Mouse (Mus musculus) liver, embryonic 11.5 days (tissue): ENCODE measurements around the gene Mospd2. TPM values are rescaled to one million over a fixed set of nuclear protein-coding genes. Genes with fewer than 3 reads are reported as not detected.

Source experiments
- ATAC-seq: fragments of 200-750 bp; cut with Nextera tagmentation; replicated peaks from 2 replicates; pipeline ENCODE4 v1.8.0; 2017; ENCODE audit warnings: moderate number of reproducible peaks, mild to moderate bottlenecking, moderate TSS enrichment, moderate library complexity; ENCODE audit not compliant: low FRiP score
- DNase-seq: peaks from one replicate; pipeline ENCODE4 v3.0.0-alpha.2; 2017; ENCODE audit warnings: low spot score
- H3K27ac ChIP-seq: fragments of 300-500 bp; sonication (generic); 2 replicates; pipeline ENCODE4 v1.5.1; 2014; ENCODE audit warnings: mild to moderate bottlenecking, low read depth, low read length, control low read depth
- H3K27me3 ChIP-seq: fragments of 300-500 bp; sonication (generic); replicated peaks from 2 replicates; pipeline ENCODE4 v1.6.1; 2014; ENCODE audit warnings: low read length, mixed read lengths; ENCODE audit not compliant: control insufficient read depth, insufficient read depth
- H3K36me3 ChIP-seq: fragments of 300-500 bp; sonication (generic); 2 replicates; pipeline ENCODE4 v1.6.1; 2014; ENCODE audit warnings: mild to moderate bottlenecking, low read length, moderate library complexity, mixed read lengths; ENCODE audit not compliant: control insufficient read depth, insufficient read depth
- H3K4me1 ChIP-seq: fragments of 300-500 bp; sonication (generic); replicated peaks from 2 replicates; pipeline ENCODE4 v1.6.1; 2014; ENCODE audit warnings: low read length, mixed read lengths; ENCODE audit not compliant: control insufficient read depth, insufficient read depth
- H3K4me2 ChIP-seq: fragments of 300-500 bp; sonication (generic); 2 replicates; pipeline ENCODE4 v1.6.1; 2014; ENCODE audit warnings: mild to moderate bottlenecking, control low read depth, moderate library complexity
- H3K4me3 ChIP-seq: fragments of 300-500 bp; sonication (generic); 2 replicates; pipeline ENCODE4 v1.5.1; 2014; ENCODE audit warnings: low read depth, low read length, control low read depth
- H3K9ac ChIP-seq: fragments of 300-500 bp; sonication (generic); 2 replicates; pipeline ENCODE4 v1.6.1; 2014; ENCODE audit warnings: low read depth, low read length, control low read depth
- H3K9me3 ChIP-seq: fragments of 300-500 bp; sonication (generic); 2 replicates; pipeline ENCODE4 v1.6.1; 2016; ENCODE audit warnings: low read length, inconsistent platforms, mixed read lengths; ENCODE audit not compliant: control insufficient read depth
- WGBS: fragments of 180-500 bp; shearing (Covaris S2); extraction: QIAGEN DNeasy Blood & Tissue Kit; methylation state at CpG from one replicate; pipeline ENCODE4 v1.1.7; 2014; 5-methylcytosine and 5-hydroxymethylcytosine counted together
- polyA plus RNA-seq: library from polyadenylated mRNA; unstranded; fragments of >200 nt; fragmentation: Nextera tagmentation; extraction: Ambion mirVana; gene quantifications from 2 replicates; pipeline ENCODE4 v1.2.1, GENCODE M21; 2014

The Mospd2 gene
- polyA plus RNA-seq, 1 experiment from 2014 or later: 11.5 TPM

DNA sequence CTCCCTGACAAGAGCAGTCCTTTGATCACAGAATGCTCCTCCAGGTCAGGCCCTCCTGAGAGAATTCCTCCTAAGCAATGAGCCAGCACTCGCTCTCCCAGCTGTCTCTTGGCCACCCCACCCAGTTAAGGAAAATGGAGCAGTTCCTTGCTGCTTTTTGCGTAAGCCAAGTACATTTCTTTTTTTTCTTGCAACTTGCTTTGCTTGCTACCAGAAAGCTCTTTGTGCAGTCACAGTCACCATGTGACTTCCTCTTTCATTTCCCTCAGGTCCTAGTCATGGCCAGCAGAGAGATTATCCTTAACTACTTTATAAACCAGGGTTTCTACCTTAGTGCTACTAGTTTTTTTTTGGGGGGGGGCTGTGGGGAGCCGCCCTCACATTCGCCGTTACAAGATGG lies 38.6 kb downstream of the Mospd2 start:
- Histone ChIP-seq H3K4me3 (no peak overlapping the region), H3K4me1 (no peaks in the 10 kb centered on the region), H3K4me2 (no peak overlapping the region), H3K27me3 (no peaks in the 10 kb centered on the region), H3K9me3 (no peaks in the 10 kb centered on the region), H3K27ac (no peak overlapping the region), H3K36me3 (0 out of 2 replicates have a peak, but pooled peaks cover 2% of the 10 kb centered on the region), H3K9ac (no peak overlapping the region)
- ATAC-seq (no peak), DNase-seq (no peak)
- WGBS: 92% methylated on average over 5 of the region's 5 CpGs

DNA sequence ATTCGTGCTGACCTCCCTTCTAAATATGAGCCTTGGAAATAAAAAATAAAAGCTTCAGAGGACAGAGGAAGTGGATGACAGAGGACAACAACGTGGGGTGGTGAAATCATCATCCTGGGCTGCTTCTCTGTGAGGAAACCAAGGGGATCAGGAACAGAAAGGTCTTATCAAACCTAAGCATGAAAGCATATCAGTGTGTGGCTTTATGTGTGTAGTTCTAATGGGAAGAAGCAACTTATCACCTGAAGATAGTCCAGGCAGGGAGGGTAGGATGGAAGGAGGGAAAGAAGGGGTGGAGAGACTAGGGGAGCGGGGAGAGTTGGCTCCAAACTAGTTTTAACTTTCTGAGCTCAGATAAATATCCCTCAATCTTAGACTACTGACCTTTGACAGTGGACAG lies 67.2 kb downstream of the Mospd2 start:
- Histone ChIP-seq H3K4me3 (no peak overlapping the region), H3K27me3 (no peaks in the 10 kb centered on the region), H3K36me3 (no peaks in the 10 kb centered on the region), H3K4me1 (no peaks in the 10 kb centered on the region), H3K27ac (no peak overlapping the region), H3K9ac (no peak overlapping the region), H3K9me3 (no peaks in the 10 kb centered on the region), H3K4me2 (no peak overlapping the region)
- 51% methylated on average over 3 of the region's 3 CpGs for WGBS
- DNase-seq (no peak), ATAC-seq (no peak)

DNA sequence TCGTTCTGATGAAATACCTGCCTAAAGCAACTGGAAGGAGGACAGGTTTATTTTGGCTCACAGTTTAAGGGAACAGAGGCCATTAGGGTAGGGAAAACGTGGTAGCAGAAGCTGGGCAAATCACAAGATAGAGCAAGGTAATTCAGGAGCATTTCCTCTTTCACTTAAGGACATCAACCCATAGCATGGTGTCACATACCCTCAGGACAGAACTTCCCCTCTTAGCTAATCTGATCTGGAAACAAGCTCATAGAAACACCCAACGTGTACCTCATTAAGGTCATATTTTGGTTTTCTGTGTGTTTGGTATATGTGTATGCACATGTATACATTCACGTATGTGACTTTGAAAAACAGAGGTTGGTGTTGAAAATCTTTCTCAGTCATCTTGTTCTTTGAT lies 68.0 kb downstream of the Mospd2 start:
- Histone ChIP-seq H3K4me1 (no peaks in the 10 kb centered on the region), H3K27me3 (no peaks in the 10 kb centered on the region), H3K4me3 (no peak overlapping the region), H3K9me3 (no peaks in the 10 kb centered on the region), H3K36me3 (no peaks in the 10 kb centered on the region), H3K4me2 (no peak overlapping the region), H3K27ac (no peak overlapping the region), H3K9ac (no peak overlapping the region)
- DNase-seq (no peak), ATAC-seq (no peak)
- WGBS: 69% methylated on average over 4 of the region's 4 CpGs

DNA sequence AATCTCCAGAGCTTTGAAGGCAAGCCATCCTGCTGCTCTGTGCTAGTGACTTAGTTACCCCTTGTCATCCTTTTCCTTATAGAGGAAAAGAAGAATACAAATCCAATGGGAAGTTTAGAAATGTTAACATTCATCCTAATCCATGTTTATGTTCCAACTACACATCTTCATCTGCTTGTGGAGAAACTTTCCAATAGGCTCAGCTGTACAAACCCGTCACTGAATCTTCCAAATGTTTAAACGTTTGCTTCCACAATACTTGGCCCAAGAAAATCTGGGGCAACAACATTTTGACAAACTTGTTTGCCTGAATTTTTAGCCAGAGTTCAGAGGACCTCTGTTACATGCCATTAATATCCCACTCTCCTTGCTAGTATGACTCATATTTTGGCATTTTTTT lies 78.3 kb downstream of the Mospd2 start:
- Histone ChIP-seq H3K36me3 (no peaks in the 10 kb centered on the region), H3K9me3 (no peaks in the 10 kb centered on the region), H3K4me3 (no peak overlapping the region), H3K27ac (no peak overlapping the region), H3K9ac (no peak overlapping the region), H3K4me1 (no peaks in the 10 kb centered on the region), H3K4me2 (no peak overlapping the region), H3K27me3 (no peaks in the 10 kb centered on the region)
- no peak for ATAC-seq
- WGBS: 67% methylated on average over 2 of the region's 2 CpGs
- DNase-seq: no peak

DNA sequence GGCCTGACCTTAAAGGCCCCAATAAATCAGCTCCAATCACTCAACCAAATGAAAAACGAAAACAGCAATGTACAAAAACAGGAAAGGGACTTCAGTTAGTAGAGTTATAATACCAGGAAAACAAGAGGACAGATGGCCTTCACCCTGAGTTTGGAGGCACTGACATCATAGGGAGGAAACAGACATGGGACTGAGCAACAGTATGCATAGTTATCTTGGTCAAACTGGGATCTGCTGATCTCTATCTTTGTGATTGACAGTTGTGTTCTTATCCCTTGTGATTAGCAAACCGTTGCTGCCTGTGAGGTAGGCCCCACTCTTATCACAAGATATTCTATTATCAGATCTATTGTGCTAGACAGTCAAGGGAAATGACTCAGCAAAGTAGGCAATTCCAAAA lies 80.4 kb downstream of the Mospd2 start:
- Histone ChIP-seq H3K4me3 (no peak overlapping the region), H3K27me3 (no peaks in the 10 kb centered on the region), H3K4me2 (no peak overlapping the region), H3K27ac (no peak overlapping the region), H3K4me1 (no peaks in the 10 kb centered on the region), H3K36me3 (no peaks in the 10 kb centered on the region), H3K9ac (no peak overlapping the region), H3K9me3 (no peaks in the 10 kb centered on the region)
- DNase-seq (no peak), ATAC-seq (no peak)
- WGBS: 30% methylated on average over 2 of the region's 2 CpGs

DNA sequence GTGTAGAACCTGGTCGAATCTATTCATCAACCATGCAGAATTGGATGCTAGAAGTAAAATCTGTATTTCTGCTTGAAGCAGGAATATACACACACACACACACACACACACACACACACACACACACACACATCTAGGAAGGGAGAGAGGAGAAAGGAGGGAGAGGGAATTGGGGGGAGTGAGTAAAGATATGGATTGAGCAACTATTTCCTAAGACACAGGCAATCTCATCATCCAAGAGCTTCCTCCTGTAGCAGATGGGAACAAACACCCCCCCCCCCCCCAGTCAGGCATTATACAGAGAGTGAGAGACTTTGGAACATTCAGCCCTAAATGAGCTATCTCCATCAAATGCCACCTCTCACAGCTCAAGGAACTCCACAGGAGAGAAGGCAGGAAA lies 93.9 kb downstream of the Mospd2 start:
- Histone ChIP-seq H3K9ac (no peak overlapping the region), H3K4me2 (no peak overlapping the region), H3K9me3 (no peaks in the 10 kb centered on the region), H3K4me3 (no peak overlapping the region), H3K27ac (no peak overlapping the region), H3K36me3 (no peaks in the 10 kb centered on the region), H3K4me1 (no peaks in the 10 kb centered on the region), H3K27me3 (no peaks in the 10 kb centered on the region)
- no peak for DNase-seq
- WGBS: 61% methylated on average over 1 of the region's 1 CpGs
- no peak for ATAC-seq

Other genes starting within 250 kb of the Mospd2 start
- 12.1 and 13.9 TPM in 2 replicates for gene Fancb, start 217 bp upstream of the Mospd2 start, polyA plus RNA-seq
- gene Gm17604, start 24.5 kb upstream of the Mospd2 start, polyA plus RNA-seq: not detected in 2 replicates